8 mouse cellular contexts compared by ENCODE assay signal in the genomic region with DNA sequence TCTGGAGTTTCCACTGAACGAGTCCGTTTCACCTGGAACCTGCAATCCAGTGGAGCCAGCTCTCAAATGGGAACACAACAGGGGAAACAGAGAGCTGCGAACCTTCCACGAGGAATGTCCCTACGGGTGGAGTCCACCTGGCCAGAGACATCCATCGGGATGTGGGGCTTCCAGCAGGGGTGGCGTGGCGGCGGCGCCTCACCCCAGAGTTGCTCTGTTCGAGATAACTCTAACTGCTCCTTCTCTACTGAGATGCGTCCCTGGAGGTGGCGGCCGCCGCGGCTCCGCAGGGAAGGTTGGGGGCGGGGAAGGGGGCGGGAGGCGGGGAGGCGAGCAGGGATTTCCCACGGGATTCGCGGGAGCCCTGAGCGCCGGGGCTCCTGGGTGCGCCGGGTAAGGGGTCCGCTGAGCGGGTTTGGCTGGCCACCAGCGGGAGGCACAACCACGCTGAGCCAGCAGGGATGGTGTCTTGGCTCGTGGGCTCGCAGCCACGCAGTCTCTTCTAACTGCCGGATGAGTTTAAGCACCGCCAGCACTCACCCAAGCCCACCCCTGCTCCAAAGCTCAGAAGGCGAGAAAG. TPM values are rescaled to one million over a fixed set of nuclear protein-coding genes. Genes with fewer than 3 reads are reported as not detected.
A peak's percentile ranks its signal among the peaks of the same experiment; 100 is the strongest.
DNase-seq lines count a peak whose midpoint lies in the region; ATAC-seq and TF ChIP-seq lines count a peak whose summit lies in the region.

No protein-coding gene starts in this region.

- TF ChIP-seq POLR2A in cortical plate, adult 2 months (IDR thresholded peaks at IDR 0.05; ENCODE audit: extremely low read depth, insufficient read depth, low read length) = no peak

- H3K9ac ChIP-seq in kidney, embryonic 16.5 days (replicated peaks; ENCODE audit: low read length) = no peak overlapping the region; the same call in 1 of the 2 replicates
- no peak overlapping the region for H3K9ac ChIP-seq in heart, embryonic 15.5 days
- H3K9ac ChIP-seq in liver, embryonic 13.5 days = no peak overlapping the region

- H3K36me3 ChIP-seq in kidney, embryonic 16.5 days (ENCODE audit: insufficient read depth, low read length) = no peaks in the 10 kb centered on the region
- H3K36me3 ChIP-seq in heart, embryonic 15.5 days = no peaks in the 10 kb centered on the region
- H3K36me3 ChIP-seq in liver, embryonic 13.5 days = no peaks in the 10 kb centered on the region

- peaks cover 17% of the 10 kb centered on the region for H3K4me1 ChIP-seq in kidney, embryonic 16.5 days (ENCODE audit: insufficient read depth, low read length)
- no peaks in the 10 kb centered on the region for H3K4me1 ChIP-seq in cortical plate, adult 2 months (ENCODE audit: control insufficient read depth, insufficient read depth, low read length)
- H3K4me1 ChIP-seq in heart, embryonic 15.5 days (replicated peaks) = peaks cover 22% of the 10 kb centered on the region
- H3K4me1 ChIP-seq in liver, embryonic 13.5 days (replicated peaks) = 0 out of 2 replicates have a peak, but pooled peaks cover 7% of the 10 kb centered on the region

- H3K27me3 ChIP-seq in kidney, embryonic 16.5 days (ENCODE audit: insufficient read depth, low read length) = peaks cover 92% of the 10 kb centered on the region
- H3K27me3 ChIP-seq in heart, embryonic 15.5 days = peaks cover 97% of the 10 kb centered on the region
- H3K27me3 ChIP-seq in liver, embryonic 13.5 days = peaks cover 73% of the 10 kb centered on the region

- no peak for DNase-seq in kidney, postnatal 25 days
- no peak for DNase-seq in liver, embryonic 13.5 days
- DNase-seq in ovary, adult 18-20 months (ENCODE audit: low spot score) = no peak
- DNase-seq in lung, postnatal 10 days = no peak

- ATAC-seq in kidney, embryonic 16.5 days (ENCODE audit: low FRiP score, low TSS enrichment) = no peak
- ATAC-seq in heart, embryonic 15.5 days (replicated peaks; ENCODE audit: insufficient number of reproducible peaks, insufficient read depth, low FRiP score, low read depth) = no peak
- ATAC-seq in liver, embryonic 13.5 days (ENCODE audit: low read depth) = no peak
- no peak for ATAC-seq in erythroid progenitor cell, adult 5-6 weeks (replicated peaks; ENCODE audit: low FRiP score, poor library complexity, severe bottlenecking)

- no peak overlapping the region for H3K27ac ChIP-seq in kidney, embryonic 16.5 days (ENCODE audit: low read length)
- H3K27ac ChIP-seq in cortical plate, adult 2 months (ENCODE audit: insufficient read depth, low read length) = peak overlapping the region; percentile 3; the same call in 1 of the 2 replicates
- H3K27ac ChIP-seq in heart, embryonic 15.5 days = no peak overlapping the region
- no peak overlapping the region for H3K27ac ChIP-seq in liver, embryonic 13.5 days

- H3K9me3 ChIP-seq in kidney, embryonic 16.5 days (ENCODE audit: low read length) = no peaks in the 10 kb centered on the region
- H3K9me3 ChIP-seq in heart, embryonic 15.5 days (replicated peaks) = no peaks in the 10 kb centered on the region
- H3K9me3 ChIP-seq in liver, embryonic 13.5 days (replicated peaks) = no peaks in the 10 kb centered on the region

- peak overlapping the region; percentile 52 for H3K4me3 ChIP-seq in kidney, embryonic 16.5 days (ENCODE audit: low read length)
- peak overlapping the region; percentile 50 for H3K4me3 ChIP-seq in cortical plate, adult 2 months (ENCODE audit: insufficient read depth, low read length)
- H3K4me3 ChIP-seq in heart, embryonic 15.5 days = peak overlapping the region; percentile 58
- 0 out of 2 replicates have a peak overlapping the region, but pooled peaks have one; percentile 40 for H3K4me3 ChIP-seq in liver, embryonic 13.5 days (replicated peaks)

- TF ChIP-seq CTCF in cortical plate, adult 2 months (IDR thresholded peaks at IDR 0.05; ENCODE audit: extremely low read depth, insufficient read depth, low read length) = no peak

- peak overlapping the region; percentile 83 for H3K4me2 ChIP-seq in kidney, embryonic 16.5 days (replicated peaks; ENCODE audit: low read depth, low read length)
- peak overlapping the region; percentile 96 for H3K4me2 ChIP-seq in heart, embryonic 15.5 days
- H3K4me2 ChIP-seq in liver, embryonic 13.5 days = peak overlapping the region; percentile 62; the same call in 1 of the 2 replicates

- under 1% methylated on average over 31 of the region's 38 CpGs for WGBS in kidney, embryonic 16.5 days
- WGBS in heart, embryonic 15.5 days = under 1% methylated on average over 38 of the region's 38 CpGs
- WGBS in liver, embryonic 13.5 days (ENCODE audit: insufficient replicate concordance) = 3% methylated on average over 35 of the region's 38 CpGs

RNA-seq across cellular contexts. Expression of gene Ephb1, which starts 1.3 kb away (rescaled TPM):
- polyA plus RNA-seq in kidney, embryonic 16.5 days (2015; fragmentation: Nextera tagmentation; extraction: Ambion mirVana) = 4.1 and 4.4 TPM in 2 replicates
- 28.9 and 30.8 TPM in 2 replicates for polyA plus RNA-seq in cortical plate, adult 2 months (2012; rRNA removed)
- polyA plus RNA-seq in heart, embryonic 15.5 days (2015; fragmentation: Nextera tagmentation; extraction: Ambion mirVana) = 1.4 and 1.7 TPM in 2 replicates
- 0.20 and 0.31 TPM in 2 replicates for polyA plus RNA-seq in liver, embryonic 13.5 days (2015; fragmentation: Nextera tagmentation; extraction: Ambion mirVana)
- not detected in 2 replicates for total RNA-seq in erythroid progenitor cell, adult 5-6 weeks (2015; ENCODE audit: low replicate concordance)
- 0.90 TPM in 1 of 2 replicates, not detected in the other for total RNA-seq in erythroid progenitor cell, adult 5-6 weeks (2017; ENCODE audit: low replicate concordance)
